Mouse (Mus musculus) lung, postnatal 0 days (tissue): Measurements from ENCODE around the gene Psd4.

Experiments
- CTCF ChIP-seq: IDR thresholded peaks from 2 replicates; pipeline ENCODE4 v1.5.1; 2016; ENCODE audit warnings: antibody characterized with exemption, mild to moderate bottlenecking
- EP300 ChIP-seq: IDR thresholded peaks from 2 replicates; pipeline ENCODE4 v1.6.1; 2016; ENCODE audit warnings: antibody characterized with exemption, mild to moderate bottlenecking, control low read depth

GRCm38 (mm10) chr2:24427866-24428675 is 60.7 kb downstream of the Psd4 start:
- TF ChIP-seq CTCF = no peak
- TF ChIP-seq EP300 = no peak
